Mouse (Mus musculus) neutrophil, adult 5-6 weeks (primary cell): ENCODE results near the gene Gpbp1. TPM values are rescaled to one million over a fixed set of nuclear protein-coding genes. Genes with fewer than 3 reads are reported as not detected.

ENCODE experiments used
- ATAC-seq: fragments of 151-379, 151-347 bp; 2 replicates; pipeline ENCODE4 v1.8.0; 2017; ENCODE audit warnings: mild to moderate bottlenecking, moderate TSS enrichment; ENCODE audit not compliant: insufficient number of reproducible peaks, poor library complexity, low FRiP score, severe bottlenecking; ENCODE audit errors: extremely low read depth
- total RNA-seq: library from RNA; stranded (forward); fragments of 200-1000 nt; gene quantifications from 2 replicates; pipeline ENCODE4 v1.2.3, GENCODE M21; 2017

The Gpbp1 gene
- total RNA-seq, 1 experiment from 2014 or later: 281 TPM

- no peak for ATAC-seq
These were observed 105.6 kb downstream of the Gpbp1 start for GRCm38 (mm10) chr13:111384011-111384985.

Other genes starting within 250 kb of the Gpbp1 start
- not detected in 2 replicates for gene Actbl2, start 235.1 kb downstream of the Gpbp1 start, total RNA-seq
- gene Gm49496, start 59.8 kb upstream of the Gpbp1 start, total RNA-seq: not detected in 2 replicates
- not detected in 2 replicates for gene Gm10198, start 102.7 kb upstream of the Gpbp1 start, total RNA-seq
- gene Mier3, start 190.9 kb upstream of the Gpbp1 start, total RNA-seq: 76.1 and 79.4 TPM in 2 replicates